Mouse (Mus musculus) left cerebral cortex, adult 8-10 months (tissue): ENCODE measurements at regions not wholly inside any gene's neighbourhood (a gene's known extent, or its start where the extent isn't known, plus 50 kb on each side); places are given as distances from the start of the nearest gene placed in this dataset.

Experiments
- DNase-seq, 2 experiments: peaks; one replicate each; pipeline ENCODE4 v3.0.0; 2022; ENCODE audit warnings: low spot score in 2 of 2

DNA sequence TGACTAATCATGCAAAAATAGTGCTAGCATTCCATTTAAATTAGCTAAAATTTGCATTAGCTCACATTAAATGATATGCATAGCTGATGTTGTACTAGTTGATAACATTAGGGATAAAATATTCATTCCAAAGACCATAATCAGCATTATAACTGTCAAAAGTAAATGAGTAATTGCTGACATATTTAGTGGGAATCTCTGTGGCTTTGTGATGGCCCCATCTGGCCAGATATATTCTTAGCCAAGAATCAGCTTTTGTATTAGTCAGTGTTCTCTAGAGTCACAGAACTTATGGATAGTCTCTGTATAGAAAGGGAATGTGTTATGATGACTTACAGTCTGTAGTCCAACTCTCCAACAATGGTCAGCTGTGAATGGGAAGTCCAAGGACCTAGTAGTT is 171.2 kb downstream of the Gria2 start:
- no peak for DNase-seq

- DNase-seq, result no peak
These were observed 192.2 kb downstream of the Gria2 start for GRCm38 (mm10) chr3:80610414-80610813.

DNA sequence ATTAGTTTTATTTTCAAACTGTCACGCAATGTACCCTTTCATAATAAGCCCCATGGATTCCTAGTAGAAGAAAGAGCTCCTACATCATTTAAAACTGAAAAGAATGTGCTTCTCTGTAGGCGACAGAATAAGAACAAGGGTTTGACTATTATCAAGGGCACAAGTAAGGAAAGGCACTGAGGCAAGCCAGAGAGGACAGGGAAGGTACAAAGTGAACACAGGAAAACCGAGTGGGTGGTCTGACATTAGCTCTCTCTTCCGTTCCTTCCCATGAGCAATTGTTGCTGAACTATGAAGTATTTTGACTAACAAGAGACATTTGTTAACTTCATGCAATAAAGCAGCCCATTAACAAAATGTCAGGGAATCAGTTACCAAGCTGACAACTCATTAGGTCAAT is 194.2 kb downstream of the Gria2 start:
- no peak for DNase-seq

- peak in 1 of 2 experiments; percentile 8 for DNase-seq
These were observed 194.8 kb downstream of the Gria2 start for GRCm38 (mm10) chr3:80607809-80608208.

DNA sequence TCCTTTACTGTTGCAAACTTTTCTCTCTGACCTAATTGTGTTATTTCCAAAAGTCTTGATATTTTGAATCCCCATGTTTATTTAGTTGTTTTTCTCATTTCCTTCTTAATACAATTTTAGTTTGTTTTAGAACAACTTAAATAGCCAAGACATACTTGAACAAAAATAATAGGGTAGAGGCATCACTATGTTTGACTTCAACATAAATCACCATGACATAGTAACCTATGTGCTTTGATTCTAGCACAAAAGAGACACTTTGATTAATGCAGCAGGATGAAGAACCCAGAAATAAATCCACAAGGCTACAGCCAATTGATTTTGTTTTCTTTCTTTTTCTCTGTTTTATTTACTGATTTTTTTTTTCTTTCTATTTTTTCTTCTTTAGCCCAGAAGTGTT is 205.1 kb downstream of the Gria2 start:
- DNase-seq, result no peak

- no peak for DNase-seq
These were observed 235.1 kb downstream of the Gria2 start for GRCm38 (mm10) chr3:80567514-80567913.

DNA sequence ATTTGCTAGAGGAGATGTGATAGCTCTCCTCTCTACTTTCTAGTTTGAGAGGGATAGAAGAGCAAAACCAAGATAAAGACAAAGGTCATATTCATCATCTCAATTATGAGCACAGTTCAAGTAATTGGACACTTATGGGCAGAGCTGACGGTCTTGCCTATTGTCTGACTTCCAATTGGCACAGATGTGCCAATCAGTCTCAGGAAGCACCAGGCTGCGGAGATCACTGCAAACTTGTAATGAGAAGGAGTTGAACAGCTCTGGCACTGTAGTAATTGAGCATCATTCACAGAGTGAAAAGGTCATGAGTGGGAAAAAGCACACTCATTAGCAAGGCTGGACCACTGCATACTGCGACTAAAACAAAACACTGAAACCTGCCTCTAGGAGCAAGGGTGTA is 236.4 kb downstream of the Gria2 start:
- DNase-seq, result no peak

DNA sequence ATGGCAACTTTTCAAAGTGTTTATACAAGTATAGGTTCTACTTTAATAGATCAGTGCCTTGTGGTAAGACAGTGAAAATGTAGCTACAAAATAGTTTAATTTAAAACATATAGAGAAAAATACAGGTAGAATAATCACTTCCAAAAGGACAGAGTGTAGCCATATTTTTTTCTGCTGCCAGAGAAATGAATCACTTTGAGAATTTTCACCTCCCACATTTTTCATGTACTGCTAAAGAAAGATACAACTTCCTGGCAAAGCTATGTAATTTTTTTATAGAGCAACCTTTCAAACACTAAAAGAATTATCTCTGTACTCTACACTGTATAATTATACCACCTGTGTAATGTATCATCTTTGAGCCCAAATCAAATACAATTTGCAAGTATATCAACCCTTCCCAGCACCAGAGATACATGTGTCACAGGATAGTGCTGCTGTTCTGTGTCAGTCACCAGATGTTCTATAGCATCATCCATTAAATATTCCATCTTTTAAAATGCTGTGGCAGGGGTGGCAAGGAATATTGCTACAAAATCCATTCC is 256.4 kb downstream of the Gria2 start:
- DNase-seq, result no peak

GRCm38 (mm10) chr3:80543783-80544182 is 258.9 kb downstream of the Gria2 start:
- DNase-seq, result no peak

DNA sequence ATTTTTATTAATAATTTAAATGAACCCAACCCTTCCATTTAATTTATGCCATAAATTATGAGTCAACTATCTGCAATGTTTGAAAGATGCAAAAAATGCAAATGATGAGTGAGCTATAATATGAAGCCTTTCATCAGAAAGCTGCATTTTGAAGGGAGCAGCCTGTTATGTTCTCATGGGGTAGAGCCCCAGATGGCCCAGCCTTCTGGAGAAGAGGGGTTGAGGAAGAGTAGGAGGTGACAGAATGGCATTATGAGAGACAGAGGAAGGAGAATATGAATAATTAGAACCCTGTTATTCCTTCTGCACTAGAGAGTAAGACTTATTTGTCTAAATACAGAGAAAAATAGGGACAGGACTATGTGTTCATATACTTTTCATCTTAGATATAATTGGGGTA is 261.3 kb downstream of the Gria2 start:
- DNase-seq, result peak; percentile 32 to 75

DNA sequence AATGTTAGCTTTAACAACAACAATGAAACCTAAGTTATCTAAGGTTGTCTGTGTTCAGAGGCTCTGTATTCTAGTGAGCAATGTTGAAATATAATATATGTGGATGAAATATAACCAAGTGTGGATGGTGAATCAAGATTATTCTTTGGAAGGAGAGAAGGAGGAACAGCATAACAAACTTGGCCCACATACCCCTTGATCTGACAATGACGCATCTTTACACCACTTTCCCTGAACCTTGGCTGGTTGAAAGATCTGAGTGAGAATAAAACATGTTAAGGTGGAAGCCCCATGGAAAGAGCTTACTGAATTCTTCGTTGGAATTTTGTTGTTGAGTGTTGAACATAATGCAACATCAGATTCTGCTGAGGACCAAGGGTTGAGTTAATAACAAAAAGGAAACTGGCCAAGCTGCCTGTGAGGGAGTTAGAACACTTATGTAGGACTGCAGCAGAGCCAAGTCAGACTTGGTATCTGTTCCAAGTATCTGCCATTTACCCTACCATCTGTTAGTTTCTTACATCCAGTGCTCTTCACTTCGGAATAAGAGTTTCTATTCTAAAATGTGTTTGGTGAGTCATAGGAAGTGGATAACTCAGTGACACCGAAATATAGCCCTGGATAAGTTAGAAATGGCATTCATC is 268.8 kb downstream of the Gria2 start:
- peak; percentile 10 to 67 for DNase-seq

DNA sequence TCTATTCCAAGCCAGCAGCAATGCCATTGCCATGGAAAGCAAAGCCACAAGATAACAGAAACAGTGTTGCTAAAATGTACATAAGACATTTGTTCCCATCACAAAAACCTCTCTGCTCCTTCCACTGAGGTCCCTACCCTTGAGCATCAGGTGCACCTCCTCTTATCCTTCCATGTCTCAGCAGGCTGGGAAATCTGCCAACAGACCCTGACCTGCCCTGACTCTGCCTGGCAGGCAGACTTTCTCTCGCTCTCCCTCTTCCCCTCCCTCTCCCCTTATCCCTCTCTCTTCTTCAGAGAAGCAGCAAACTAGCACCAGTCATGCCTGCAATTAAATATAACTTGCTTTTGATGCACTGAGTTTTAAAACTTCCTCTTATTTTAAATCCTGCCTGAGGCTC is 288.6 kb downstream of the Gria2 start:
- no peak for DNase-seq

DNA sequence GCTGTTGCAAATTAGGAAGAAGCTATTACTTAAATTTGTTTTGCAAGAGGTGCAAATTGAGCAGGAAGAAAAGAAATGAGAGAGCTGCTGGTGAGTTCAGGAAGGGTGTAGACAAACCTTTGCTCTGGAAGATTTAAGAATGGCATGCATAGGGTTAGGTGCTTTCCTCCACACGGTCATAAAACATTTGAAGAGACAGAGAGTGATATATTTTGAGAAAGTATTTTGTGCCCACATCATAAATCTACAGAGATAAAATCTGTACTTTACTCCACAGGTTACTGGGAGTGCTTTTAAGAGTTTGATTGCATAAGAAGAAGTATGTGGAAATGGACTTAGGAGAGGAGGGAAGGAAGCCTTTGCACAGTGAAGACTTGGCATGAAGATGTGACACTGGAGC is 293.4 kb downstream of the Gria2 start:
- no peak for DNase-seq

- DNase-seq, result no peak
These were observed 295.9 kb downstream of the Gria2 start for GRCm38 (mm10) chr3:80506701-80507100.

- DNase-seq, result no peak
These were observed 301.5 kb downstream of the Gria2 start for GRCm38 (mm10) chr3:80501117-80501516.

- no peak for DNase-seq
These were observed 306.1 kb downstream of the Gria2 start for GRCm38 (mm10) chr3:80496556-80496955.

DNA sequence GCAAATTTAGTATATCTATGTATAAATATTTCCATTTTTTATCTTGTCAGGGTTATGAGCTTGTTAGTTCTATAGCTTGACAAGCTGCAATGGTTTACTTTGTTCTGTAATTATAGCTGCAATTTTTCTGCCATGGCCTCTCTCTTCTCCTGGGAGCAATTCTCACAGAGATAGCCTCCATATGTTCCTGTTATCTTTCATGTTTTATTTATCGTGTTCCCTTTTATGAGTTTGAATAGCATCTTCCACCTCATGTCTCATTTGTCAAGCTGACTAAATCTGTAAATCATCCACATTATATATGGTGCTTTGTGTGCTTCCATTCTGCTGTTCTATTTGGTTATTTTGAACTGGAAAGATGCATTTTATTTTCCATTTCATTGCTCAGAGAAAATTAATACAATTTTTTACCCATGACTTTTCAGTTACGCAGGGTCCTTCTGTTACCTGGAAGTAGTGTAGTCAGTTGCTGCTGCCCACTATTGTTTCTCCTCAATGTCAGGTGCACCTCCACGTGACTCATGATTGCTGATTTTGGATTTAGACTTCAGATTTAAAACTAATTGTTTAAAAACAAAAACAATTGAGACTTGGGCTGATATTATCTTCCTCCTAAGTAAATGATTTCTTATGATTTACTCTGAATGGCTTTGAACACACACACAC is 318.3 kb downstream of the Gria2 start:
- DNase-seq, result no peak

- DNase-seq, result no peak
These were observed 324.0 kb downstream of the Gria2 start for GRCm38 (mm10) chr3:80478676-80479075.

- DNase-seq, result no peak
These were observed 328.9 kb downstream of the Gria2 start for GRCm38 (mm10) chr3:80473686-80474085.
